Mouse (Mus musculus) monocyte, adult 2 months (primary cell): ENCODE results near the gene Shc3.

Experiments
- DNase-seq, 2 experiments: peaks; one replicate each; pipeline ENCODE4 v3.0.0; 2022; ENCODE audit warnings: low spot score in 2 of 2, low read depth in 1 of 2

The Shc3 gene

GRCm38 (mm10) chr13:51418942-51419451 is 150.2 kb downstream of the Shc3 start:
- DNase-seq = no peak

DNA sequence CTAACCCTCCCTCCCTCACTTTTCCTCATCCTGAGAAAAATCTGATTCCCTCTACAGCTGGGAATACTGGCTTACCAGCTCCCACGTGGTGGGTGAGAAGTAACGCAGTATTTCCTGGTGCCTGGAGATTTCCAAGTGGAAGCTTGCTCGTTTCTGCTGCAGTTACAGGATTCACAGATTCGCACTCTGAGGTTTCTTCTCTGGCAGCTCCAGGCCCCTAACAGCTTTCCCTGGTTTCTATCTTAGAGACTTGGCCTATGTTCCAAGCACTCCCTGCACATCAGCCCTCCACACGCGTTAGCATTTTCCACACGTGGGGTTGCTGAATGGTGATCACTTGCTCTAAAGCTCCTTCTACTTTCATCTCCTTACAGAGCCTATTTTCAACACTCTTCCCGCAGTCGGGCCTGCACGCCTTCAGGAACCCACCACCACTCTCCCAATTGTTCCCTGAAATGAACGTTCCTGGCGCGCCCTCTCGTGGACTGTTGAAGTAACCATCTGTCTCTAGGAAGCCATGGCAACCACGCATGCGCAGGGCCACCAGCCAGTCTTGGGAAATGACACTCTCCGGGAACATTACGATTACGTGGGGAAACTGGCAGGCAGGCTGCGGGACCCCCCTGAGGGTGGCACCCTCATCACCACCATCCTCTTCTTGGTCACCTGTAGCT is 150.8 kb downstream of the Shc3 start:
- peak in 1 of 2 experiments; percentile 76 for DNase-seq

DNA sequence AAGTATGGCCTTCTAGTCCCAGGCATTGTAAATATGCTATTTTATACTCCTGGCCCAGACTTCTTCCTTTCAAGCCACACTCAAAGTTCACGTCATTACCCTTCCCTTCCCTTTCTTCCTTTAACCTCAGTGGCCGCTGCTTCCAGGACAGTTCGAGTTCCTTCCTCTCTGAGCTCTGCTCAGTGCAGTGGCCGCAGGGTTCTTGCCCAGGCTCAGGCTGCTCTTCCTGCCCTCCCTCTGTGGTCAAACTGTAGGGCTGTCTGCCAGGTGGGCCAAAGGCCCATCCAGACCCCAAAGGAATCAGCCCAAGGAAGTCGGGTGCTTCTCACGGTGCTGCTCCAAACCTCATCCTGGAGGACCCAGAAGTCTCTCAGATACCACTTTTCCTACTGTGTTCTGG is 151.4 kb downstream of the Shc3 start:
- no peak for DNase-seq

DNA sequence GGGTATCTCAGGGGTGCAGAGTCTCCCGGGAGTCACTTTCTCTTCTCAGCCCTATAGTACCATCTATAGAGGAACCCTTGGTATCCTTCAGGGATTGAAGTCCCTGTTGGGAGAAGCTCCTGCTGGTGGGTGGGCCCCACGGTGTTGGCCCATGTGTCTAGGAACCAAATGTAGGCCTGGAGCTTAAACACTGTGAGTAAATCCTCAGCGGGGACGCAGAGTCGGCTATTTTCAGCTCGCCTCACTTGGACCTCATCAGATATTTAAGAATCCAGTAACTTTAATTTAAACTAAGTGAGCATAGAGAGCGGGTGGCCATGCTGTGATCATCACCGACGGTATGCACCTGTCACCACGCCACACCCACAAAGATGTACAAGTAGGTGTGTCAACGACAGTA is 152.5 kb downstream of the Shc3 start:
- DNase-seq = no peak

GRCm38 (mm10) chr13:51413461-51413860 is 155.8 kb downstream of the Shc3 start:
- no peak for DNase-seq

DNA sequence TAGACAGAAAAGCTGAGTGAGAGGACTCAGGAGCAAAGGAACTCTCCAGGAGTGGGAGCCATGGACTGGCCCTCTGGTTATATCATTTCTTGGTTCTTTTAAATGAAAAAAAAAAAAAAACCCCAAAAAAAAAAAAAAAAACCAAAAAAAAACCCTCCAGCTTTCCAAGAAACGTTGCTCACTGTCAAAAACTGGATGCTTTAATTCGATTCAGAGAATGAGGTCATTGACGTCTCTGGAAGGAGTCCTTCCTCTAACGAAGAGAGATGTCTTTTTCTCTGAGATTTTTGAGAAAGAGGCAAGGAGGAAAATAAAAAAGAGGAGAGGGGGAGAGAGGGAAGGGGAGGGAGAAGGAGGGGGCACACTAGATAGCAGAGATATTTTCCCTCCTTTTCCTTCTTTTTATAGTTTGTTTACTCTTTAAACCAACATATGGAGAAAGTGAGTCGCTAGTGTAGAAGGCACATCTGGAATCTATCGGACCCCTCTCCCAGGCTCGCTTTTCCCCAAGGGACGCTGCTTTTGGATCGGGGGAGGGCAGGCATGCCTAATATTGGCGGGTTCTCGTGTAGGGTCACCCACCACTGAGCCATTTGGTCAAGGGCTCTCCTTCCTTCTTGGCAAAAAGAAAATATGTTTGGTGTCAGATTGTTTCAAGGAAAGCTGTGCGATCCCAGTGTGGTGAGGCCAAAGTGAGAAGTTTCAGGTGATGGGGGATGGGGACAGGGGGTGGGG is 157.4 kb downstream of the Shc3 start:
- DNase-seq = no peak

GRCm38 (mm10) chr13:51411243-51411642 is 158.0 kb downstream of the Shc3 start:
- no peak for DNase-seq

GRCm38 (mm10) chr13:51409936-51410481 is 159.2 kb downstream of the Shc3 start:
- no peak for DNase-seq

DNA sequence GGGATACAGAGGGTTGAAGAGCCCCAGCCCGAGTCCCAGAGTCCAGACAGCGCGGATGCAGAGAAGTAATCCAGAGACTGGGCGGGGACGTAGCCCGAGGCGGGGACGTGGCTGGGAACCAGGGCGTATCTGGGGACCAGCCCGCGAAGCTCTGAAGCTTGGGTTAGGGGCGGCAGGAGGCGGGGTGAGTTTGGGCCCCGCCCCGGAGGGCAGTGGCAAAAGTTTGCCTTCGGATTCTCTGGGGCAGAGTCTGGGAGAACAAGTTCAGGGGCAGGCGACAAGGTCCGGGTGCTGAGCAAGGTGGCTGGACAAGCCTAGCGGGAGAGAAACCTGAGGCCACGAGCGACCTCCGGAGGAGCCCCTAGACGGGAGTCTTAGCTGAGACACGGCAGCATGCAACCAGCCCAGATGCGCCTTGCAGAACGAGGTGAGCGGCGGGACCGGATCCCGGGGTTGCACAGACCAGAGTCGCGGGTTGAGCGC is 160.7 kb downstream of the Shc3 start, which contains the start of gene S1pr3:
S1pr3 (plus strand) TSS at position 121 of the 483 bp plus-strand sequence.
- DNase-seq = no peak

- DNase-seq = no peak
Observed at GRCm38 (mm10) chr13:51407541-51408217, 161.5 kb downstream of the Shc3 start.

DNA sequence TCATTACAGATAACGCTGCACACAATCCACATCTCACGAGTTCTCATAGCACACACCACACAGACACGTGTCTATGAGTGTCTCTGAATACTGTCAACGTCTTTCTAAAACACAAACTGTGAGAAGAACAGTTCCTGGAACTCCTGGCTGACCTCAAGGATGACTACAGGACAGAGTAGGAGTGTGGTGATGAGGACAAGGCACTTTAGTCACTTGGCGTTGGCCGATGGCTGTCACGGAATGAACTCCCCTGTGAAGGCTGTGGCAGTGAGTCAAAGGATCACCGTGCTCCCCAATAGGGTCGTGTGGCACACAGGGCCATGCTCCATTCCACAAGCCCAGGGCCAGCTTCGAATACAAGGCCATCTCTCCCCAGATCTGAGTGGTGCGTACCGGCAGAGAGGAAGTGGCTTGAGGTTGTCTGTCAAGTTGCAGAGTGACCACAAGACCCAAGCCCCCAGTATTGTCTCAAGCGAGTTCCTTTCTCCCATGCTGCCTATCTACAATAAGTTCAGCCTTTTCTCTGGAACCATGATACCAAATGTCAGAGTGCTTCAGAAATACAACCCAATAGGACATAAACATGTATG is 163.4 kb downstream of the Shc3 start:
- DNase-seq = no peak

GRCm38 (mm10) chr13:51404566-51404965 is 164.7 kb downstream of the Shc3 start:
- no peak for DNase-seq

GRCm38 (mm10) chr13:51400736-51401501 is 168.3 kb downstream of the Shc3 start:
- DNase-seq = peak in 1 of 2 experiments; percentile 47

- DNase-seq = no peak
Observed at GRCm38 (mm10) chr13:51400186-51400719, 169.0 kb downstream of the Shc3 start.

- no peak for DNase-seq
Observed at GRCm38 (mm10) chr13:51399562-51399961, 169.7 kb downstream of the Shc3 start.

DNA sequence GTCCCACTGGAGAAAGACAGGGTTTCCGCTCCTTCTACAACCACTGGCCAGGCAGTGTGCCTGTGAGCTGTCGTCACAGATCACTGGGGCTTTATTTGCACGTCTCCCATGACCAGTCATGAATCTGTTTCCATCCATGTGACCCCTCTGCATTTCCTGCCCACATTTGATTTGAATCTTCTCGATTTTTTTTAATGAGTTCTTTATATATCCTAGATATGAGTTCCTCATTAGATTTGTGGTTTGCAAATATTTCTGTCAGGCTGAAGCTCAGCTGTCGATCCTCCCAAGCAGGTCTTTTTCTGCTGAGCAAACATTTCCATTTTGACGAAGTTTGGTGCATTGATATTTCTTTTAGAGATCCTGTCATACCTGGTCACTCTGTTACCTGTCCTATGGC is 171.4 kb downstream of the Shc3 start:
- DNase-seq = no peak

- no peak for DNase-seq
Observed at GRCm38 (mm10) chr13:51392256-51392655, 177.0 kb downstream of the Shc3 start.

- DNase-seq = no peak
Observed at GRCm38 (mm10) chr13:51391359-51391916, 177.8 kb downstream of the Shc3 start.

DNA sequence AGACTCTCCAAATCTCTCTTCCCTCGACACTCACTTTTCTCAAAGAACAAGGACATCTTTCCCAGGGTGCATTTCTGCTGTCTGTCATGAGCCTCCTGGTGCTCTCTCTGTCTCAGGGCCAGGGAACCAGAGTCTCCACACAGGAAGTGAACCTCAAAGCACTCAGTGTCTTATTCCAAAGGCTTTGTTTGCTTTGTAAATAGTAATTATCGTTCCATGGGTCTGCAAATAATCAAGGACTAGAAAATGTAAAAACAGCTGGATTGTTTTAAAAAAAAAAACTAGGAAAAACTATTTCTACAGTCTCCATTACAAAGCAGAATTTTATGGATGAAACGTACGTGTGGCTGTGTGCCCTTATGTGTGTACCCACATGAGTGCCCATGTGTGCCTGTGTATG is 178.8 kb downstream of the Shc3 start:
- DNase-seq = no peak

DNA sequence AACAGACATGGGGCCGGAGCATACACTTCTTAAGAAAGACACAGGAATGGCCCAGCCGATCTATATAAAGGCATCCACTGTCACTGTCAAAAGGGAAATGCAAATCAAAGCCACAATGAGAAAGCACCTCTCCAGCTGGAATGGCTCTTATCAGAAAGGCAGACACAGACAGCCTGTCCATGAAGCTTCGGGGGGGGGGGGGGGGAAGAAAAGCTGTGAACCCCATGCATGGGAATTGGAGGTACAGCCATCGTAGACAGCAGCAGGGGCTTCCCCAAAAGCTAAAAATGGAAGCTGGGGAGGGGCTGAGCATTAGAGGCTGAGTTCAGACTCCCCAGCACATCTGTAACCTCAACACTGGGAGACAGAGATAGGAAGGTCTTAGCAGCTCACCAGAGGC is 181.3 kb downstream of the Shc3 start:
- DNase-seq = no peak
